Mouse (Mus musculus) limb, embryonic 15.5 days (tissue): ENCODE measurements around the gene Pole3. TPM values are rescaled to one million over a fixed set of nuclear protein-coding genes. Genes with fewer than 3 reads are reported as not detected.

ENCODE experiments used
- ATAC-seq: fragments of 200-750 bp; cut with Nextera tagmentation; 2 replicates; pipeline ENCODE4 v1.8.0; 2017; ENCODE audit warnings: low read depth, moderate TSS enrichment; ENCODE audit not compliant: insufficient number of reproducible peaks, low FRiP score, low TSS enrichment
- H3K27ac ChIP-seq: fragments of 300-500 bp; sonication (generic); 2 replicates; pipeline ENCODE4 v1.5.1; 2015; ENCODE audit warnings: moderate library complexity, mild to moderate bottlenecking, inconsistent platforms
- H3K27me3 ChIP-seq: fragments of 300-500 bp; sonication (generic); 2 replicates; pipeline ENCODE4 v1.6.1; 2015; ENCODE audit warnings: inconsistent platforms
- H3K36me3 ChIP-seq: fragments of 300-500 bp; sonication (generic); 2 replicates; pipeline ENCODE4 v1.6.1; 2015; ENCODE audit warnings: inconsistent platforms
- H3K4me1 ChIP-seq: fragments of 300-500 bp; sonication (generic); 2 replicates; pipeline ENCODE4 v1.6.1; 2015; ENCODE audit warnings: inconsistent platforms
- H3K4me2 ChIP-seq: fragments of 300-500 bp; sonication (generic); 2 replicates; pipeline ENCODE4 v1.6.1; 2015; ENCODE audit warnings: mild to moderate bottlenecking, inconsistent platforms
- H3K4me3 ChIP-seq: fragments of 300-500 bp; sonication (generic); 2 replicates; pipeline ENCODE4 v1.5.1; 2015; ENCODE audit warnings: mild to moderate bottlenecking, inconsistent platforms
- H3K9ac ChIP-seq: fragments of 300-500 bp; sonication (generic); 2 replicates; pipeline ENCODE4 v1.6.1; 2015; ENCODE audit warnings: inconsistent platforms
- H3K9me3 ChIP-seq: fragments of 300-500 bp; sonication (generic); 2 replicates; pipeline ENCODE4 v1.6.1; 2016; ENCODE audit warnings: inconsistent platforms
- WGBS: fragments of 180-500 bp; shearing (Covaris S2); methylation state at CpG from one replicate; pipeline ENCODE4 v1.1.7; 2015; 5-methylcytosine and 5-hydroxymethylcytosine counted together
- polyA plus RNA-seq: library from polyadenylated mRNA; unstranded; fragments of >200 nt; fragmentation: Nextera tagmentation; extraction: Ambion mirVana; gene quantifications from 2 replicates; pipeline ENCODE4 v1.2.1, GENCODE M21; 2015

The Pole3 gene
- polyA plus RNA-seq = 82.1 and 82.9 TPM in 2 replicates

DNA sequence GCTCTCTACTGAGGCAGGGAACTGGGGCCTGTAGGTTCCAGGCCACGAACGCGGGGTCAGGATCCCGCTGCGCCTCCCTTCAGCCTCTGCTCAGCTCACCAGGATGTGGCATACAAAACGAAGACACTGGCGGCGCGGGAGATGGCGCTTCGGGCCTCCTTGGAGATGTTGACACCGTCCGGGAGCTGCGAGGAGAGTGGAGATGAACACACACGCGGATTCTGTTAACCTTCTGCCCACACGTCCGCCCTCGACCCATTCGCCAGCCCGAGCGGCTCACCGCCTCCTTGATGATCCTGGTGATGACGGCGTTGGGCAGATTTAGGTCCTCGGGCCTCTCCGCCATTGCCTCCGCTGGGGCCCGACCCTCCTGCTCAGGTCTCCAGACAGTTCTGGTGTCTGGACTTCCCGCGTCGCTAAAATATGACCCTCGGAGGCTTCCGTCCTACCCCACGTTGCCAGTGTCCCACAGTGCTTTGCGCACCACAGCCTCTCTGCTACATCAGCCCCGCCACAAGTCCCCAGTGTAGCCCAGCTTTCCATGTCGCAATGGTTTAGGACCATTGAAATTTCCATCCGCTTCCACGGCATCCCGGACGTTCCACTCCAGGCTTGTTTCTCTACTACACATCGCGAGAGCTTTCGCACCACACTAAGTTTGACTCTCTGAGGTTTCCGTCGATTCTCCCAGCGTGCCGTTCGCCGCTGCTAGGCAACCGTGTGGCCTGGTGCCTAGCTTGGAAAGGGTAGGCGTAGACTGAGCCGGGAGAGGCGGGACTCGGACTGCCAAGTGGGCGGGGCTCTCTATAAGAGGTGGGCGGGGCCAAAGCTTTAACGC is at the start of gene Pole3, which contains the start of gene 4933430I17Rik:
Gene Pole3 (minus strand): TSS at position 418 of the 838 bp plus-strand sequence.
Gene 4933430I17Rik (plus strand): TSS at position 719 of the 838 bp plus-strand sequence.
- H3K4me2 ChIP-seq = peak within 1 kb of the TSS; percentile 86
- H3K4me3 ChIP-seq = peak within 1 kb of the TSS; percentile 87
- peak within 1 kb of the TSS; percentile 85 for H3K9ac ChIP-seq
- peak; percentile 98 for ATAC-seq
- H3K27me3 ChIP-seq = no peaks in the 10 kb centered on the region
- H3K4me1 ChIP-seq = peaks cover 13% of the 10 kb centered on the region
- H3K9me3 ChIP-seq = no peaks in the 10 kb centered on the region
- peak within 1 kb of the TSS; percentile 98 for H3K27ac ChIP-seq
- WGBS = under 1% methylated on average over 59 of the region's 59 CpGs
- H3K36me3 ChIP-seq = peaks cover 9% of the 10 kb centered on the region

DNA sequence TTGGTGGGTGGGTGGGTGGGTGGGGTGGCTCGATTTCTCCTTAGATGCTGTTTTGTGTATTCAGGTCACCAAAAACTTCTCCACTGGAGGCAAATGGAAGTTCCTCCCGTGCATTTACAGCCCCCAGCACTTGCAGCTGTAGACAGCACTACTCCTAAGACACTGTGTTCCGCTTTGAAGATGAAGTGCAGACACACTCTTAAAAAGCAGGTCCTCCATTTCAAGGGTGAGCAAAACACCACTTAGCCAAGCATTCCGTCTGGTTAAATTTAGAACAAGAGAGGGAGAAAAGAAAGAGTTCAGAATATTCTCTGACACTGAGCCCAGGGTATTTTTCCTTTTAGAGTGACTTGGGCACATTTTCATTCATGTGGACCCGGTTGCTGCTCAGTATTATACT is 45.2 kb upstream of the Pole3 start:
- no peak overlapping the region for H3K9ac ChIP-seq
- H3K27me3 ChIP-seq = no peaks in the 10 kb centered on the region
- no peak overlapping the region for H3K4me3 ChIP-seq
- H3K36me3 ChIP-seq = no peaks in the 10 kb centered on the region
- ATAC-seq = no peak
- H3K4me2 ChIP-seq = no peak overlapping the region
- WGBS = 49% methylated on average over 5 of the region's 5 CpGs
- no peaks in the 10 kb centered on the region for H3K9me3 ChIP-seq
- no peak overlapping the region for H3K27ac ChIP-seq
- 0 out of 2 replicates have a peak, but pooled peaks cover 3% of the 10 kb centered on the region for H3K4me1 ChIP-seq

DNA sequence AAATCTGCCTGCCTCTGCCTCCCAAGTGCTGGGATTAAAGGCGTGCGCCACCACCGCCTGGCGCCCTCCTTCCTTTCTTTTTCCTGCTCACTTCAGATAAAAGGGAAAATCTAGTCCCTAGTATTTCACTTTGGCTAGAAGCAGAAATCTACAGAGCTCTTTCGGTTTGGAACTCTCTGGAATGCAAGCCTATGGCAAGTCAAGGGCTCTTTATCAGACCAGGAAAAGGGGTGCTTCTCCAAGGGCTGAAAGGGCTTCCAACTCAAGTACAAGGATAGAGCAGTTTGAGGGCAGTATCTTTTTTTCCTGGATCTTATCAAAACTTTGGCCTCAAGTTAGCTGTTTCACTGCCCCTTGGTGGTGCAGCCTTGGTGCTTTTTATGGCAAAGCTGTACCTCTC is 44.7 kb upstream of the Pole3 start:
- Histone ChIP-seq H3K4me2 (no peak overlapping the region), H3K9me3 (no peaks in the 10 kb centered on the region), H3K4me1 (0 out of 2 replicates have a peak, but pooled peaks cover 3% of the 10 kb centered on the region), H3K27ac (no peak overlapping the region), H3K36me3 (no peaks in the 10 kb centered on the region), H3K27me3 (no peaks in the 10 kb centered on the region), H3K4me3 (no peak overlapping the region), H3K9ac (no peak overlapping the region)
- 97% methylated on average over 5 of the region's 5 CpGs for WGBS
- no peak for ATAC-seq

DNA sequence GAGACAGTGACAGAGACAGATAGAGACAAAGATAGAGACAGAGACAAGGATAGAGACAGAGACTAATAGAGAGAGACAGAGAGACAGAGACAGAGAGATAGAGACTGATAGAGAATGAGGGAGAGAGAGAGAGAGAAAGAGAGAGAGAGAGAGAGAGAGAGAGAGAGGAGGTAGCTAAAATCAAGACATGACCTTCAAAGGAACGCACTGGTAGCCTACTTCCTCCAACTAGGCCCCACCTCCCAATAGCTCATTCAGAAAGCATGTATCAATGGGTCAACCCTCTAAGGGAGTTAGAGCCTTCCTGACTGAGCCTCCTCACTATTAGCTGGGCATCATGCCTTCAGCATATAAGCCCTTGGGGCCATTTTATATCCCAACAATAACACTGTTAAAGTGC is 43.5 kb upstream of the Pole3 start:
- Histone ChIP-seq H3K27ac (no peak overlapping the region), H3K9ac (no peak overlapping the region), H3K36me3 (no peaks in the 10 kb centered on the region), H3K9me3 (no peaks in the 10 kb centered on the region), H3K4me1 (0 out of 2 replicates have a peak, but pooled peaks cover 3% of the 10 kb centered on the region), H3K27me3 (no peaks in the 10 kb centered on the region), H3K4me3 (no peak overlapping the region), H3K4me2 (no peak overlapping the region)
- ATAC-seq = no peak
- WGBS = 100% methylated on average over 1 of the region's 1 CpGs

DNA sequence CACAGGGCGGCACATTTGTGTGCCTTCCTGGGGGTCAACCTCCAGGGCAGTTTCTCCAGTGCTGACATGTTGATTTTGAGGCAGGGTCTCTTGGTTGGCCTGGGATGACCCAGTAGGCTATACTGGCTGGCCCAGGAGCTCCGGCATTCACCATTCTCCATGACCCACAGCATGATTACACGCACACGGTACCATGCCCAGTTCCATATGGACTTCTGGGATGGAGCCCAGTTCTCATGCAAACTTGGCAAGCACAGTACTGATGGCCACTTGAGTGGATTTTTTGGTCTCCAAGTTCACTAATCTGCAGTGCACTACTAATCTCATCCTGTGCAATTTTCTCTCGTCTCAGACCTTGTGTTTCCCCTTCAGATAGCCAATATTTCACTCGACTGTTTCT is 42.8 kb upstream of the Pole3 start:
- H3K4me3 ChIP-seq = no peak overlapping the region
- H3K4me2 ChIP-seq = no peak overlapping the region
- H3K9me3 ChIP-seq = no peaks in the 10 kb centered on the region
- no peaks in the 10 kb centered on the region for H3K36me3 ChIP-seq
- H3K9ac ChIP-seq = no peak overlapping the region
- 0 out of 2 replicates have a peak, but pooled peaks cover 7% of the 10 kb centered on the region for H3K4me1 ChIP-seq
- H3K27ac ChIP-seq = no peak overlapping the region
- H3K27me3 ChIP-seq = no peaks in the 10 kb centered on the region
- WGBS = 77% methylated on average over 6 of the region's 6 CpGs
- ATAC-seq = no peak

DNA sequence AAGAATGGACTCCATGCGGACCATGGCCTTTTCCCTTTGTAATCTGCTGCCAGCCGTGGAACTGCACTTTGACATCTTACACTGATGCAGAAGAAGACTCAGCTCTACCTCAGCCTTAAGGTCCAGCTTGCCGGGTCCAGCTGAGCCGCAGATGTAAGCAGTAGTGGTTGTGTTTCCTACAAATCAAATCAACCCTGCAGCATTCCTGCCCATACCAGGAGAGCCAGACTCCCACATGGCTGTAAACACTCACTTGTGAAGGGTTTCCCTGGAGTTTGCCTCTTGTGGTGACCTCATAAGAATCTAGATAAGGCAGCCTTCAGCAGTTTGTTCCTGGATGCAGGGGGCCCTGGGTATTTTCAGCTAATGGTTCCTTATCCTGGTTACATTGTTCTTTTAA is 41.7 kb upstream of the Pole3 start:
- no peak overlapping the region for H3K9ac ChIP-seq
- H3K27me3 ChIP-seq = no peaks in the 10 kb centered on the region
- no peak overlapping the region for H3K4me3 ChIP-seq

DNA sequence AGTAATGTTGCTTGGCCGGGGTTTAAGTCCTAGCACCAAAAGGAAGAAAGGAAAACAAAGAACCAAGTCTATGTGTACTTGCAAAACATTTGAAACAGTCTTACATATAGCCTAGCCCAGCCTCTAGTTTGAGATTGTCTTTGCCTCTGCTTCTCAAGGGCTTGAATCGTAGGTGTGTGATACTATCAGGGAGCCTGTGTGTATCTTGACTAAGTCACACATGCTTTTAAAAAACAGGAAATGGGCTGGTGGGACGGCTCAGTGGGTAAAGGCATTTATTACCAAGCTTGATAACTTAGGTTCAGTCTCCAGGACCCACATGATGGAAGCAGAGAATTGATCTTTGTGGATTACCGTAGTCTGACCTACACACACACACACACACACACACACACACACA is 37.1 kb upstream of the Pole3 start:
- H3K9me3 ChIP-seq = no peaks in the 10 kb centered on the region
- H3K27ac ChIP-seq = no peak overlapping the region
- ATAC-seq = no peak
- no peak overlapping the region for H3K4me3 ChIP-seq
- H3K36me3 ChIP-seq = no peaks in the 10 kb centered on the region
- 0 out of 2 replicates have a peak, but pooled peaks cover 15% of the 10 kb centered on the region for H3K4me1 ChIP-seq
- WGBS = 66% methylated on average over 4 of the region's 4 CpGs
- H3K27me3 ChIP-seq = no peaks in the 10 kb centered on the region
- no peak overlapping the region for H3K9ac ChIP-seq
- H3K4me2 ChIP-seq = no peak overlapping the region

More for the DNA sequence above, 41.7 kb upstream of the Pole3 start:
- H3K9me3 ChIP-seq = no peaks in the 10 kb centered on the region
- WGBS = 68% methylated on average over 4 of the region's 4 CpGs
- no peak for ATAC-seq
- no peaks in the 10 kb centered on the region for H3K36me3 ChIP-seq
- 0 out of 2 replicates have a peak, but pooled peaks cover 7% of the 10 kb centered on the region for H3K4me1 ChIP-seq
- H3K27ac ChIP-seq = no peak overlapping the region
- no peak overlapping the region for H3K4me2 ChIP-seq

DNA sequence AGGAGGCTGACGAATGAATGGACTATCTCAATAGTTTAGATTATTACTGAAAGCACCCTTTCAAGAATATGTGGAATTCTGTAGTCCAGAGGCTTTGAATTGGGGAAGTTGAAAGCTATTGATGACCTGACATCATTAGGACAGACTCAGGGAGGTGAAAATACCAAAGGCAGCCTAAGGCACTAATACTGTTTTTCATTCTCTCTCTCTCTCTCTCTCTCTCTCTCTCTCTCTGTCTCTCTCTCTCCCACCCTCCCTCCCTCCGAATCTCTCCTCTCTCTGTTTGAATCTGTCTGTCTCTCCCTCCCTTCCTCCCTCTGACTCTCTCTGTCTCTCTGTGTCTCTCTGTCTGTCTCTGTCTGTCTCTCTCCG is 36.7 kb upstream of the Pole3 start:
- Histone ChIP-seq H3K4me2 (no peak overlapping the region), H3K27ac (no peak overlapping the region), H3K27me3 (no peaks in the 10 kb centered on the region), H3K9ac (no peak overlapping the region), H3K9me3 (no peaks in the 10 kb centered on the region), H3K4me1 (0 out of 2 replicates have a peak, but pooled peaks cover 15% of the 10 kb centered on the region), H3K4me3 (no peak overlapping the region), H3K36me3 (no peaks in the 10 kb centered on the region)
- WGBS = 67% methylated on average over 3 of the region's 3 CpGs
- ATAC-seq = no peak

DNA sequence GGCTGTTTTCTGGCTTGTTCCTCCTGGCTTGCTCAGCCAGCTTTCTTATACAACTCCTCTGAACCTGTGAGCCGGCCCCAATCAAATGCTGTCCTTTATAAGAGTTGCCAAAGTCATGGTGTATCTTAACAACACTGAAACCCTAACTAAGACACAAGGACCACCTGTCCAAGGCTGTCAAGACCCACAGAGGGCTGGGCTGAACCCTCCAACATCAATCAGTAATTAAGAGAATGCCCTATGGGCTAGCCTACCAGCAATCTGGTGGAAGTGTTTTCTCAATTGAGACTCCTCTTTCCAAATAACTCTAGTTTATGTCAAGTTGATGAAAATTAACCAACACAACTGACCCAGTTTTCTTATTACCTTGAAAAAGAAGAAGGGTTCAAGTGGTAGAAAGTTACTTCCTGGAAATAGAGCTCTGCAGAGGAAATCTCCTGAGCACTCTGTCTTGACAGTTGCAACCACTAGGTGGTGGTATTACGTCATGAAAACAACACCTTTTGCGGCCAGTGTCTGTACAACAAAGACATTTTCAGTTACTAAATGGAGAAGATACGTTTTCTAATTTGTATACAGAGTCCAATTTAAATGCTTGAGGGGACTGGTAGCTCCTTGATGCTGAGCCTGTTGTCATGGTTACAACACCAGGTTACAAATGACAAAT is 36.2 kb upstream of the Pole3 start:
- H3K9me3 ChIP-seq = no peaks in the 10 kb centered on the region
- 23% methylated on average over 4 of the region's 4 CpGs for WGBS
- no peak overlapping the region for H3K4me2 ChIP-seq
- H3K4me3 ChIP-seq = no peak overlapping the region
- no peak for ATAC-seq
- no peaks in the 10 kb centered on the region for H3K36me3 ChIP-seq
- no peak overlapping the region for H3K27ac ChIP-seq
- H3K27me3 ChIP-seq = no peaks in the 10 kb centered on the region
- 0 out of 2 replicates have a peak, but pooled peaks cover 12% of the 10 kb centered on the region for H3K4me1 ChIP-seq
- H3K9ac ChIP-seq = no peak overlapping the region

DNA sequence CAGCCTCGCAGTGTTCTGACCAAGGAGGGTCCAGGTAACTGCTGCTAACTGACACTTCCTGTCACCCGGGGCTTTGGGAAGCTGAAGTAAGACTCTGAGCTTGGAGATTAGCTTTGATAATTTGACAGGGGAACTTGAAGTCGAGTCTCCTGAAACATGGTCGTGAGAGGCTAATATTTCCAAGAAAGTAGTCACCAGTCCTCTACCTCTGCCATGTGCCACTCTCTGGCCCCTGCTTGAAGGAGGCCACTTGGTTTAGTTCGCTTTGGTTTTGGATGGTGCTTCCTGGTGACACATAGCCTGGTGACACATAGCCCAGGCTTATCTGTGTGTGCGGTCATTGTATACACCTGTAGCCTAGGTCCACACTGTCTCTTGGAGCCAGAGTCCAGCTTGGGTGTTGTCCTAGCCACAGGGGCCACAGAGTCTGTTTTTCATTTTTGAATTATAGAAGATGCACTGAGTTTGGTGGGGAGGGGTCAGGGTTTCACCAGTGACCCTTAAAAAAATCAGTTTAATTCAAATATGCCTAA is 35.0 kb upstream of the Pole3 start, which contains the start of gene Rgs3:
Gene Rgs3 (plus strand): TSS at position 51 of the 533 bp plus-strand sequence.
- no peak within 1 kb of the TSS for H3K27ac ChIP-seq
- 53% methylated on average over 6 of the region's 6 CpGs for WGBS
- no peaks in the 10 kb centered on the region for H3K9me3 ChIP-seq
- H3K27me3 ChIP-seq = no peaks in the 10 kb centered on the region
- H3K4me3 ChIP-seq = no peak within 1 kb of the TSS
- H3K36me3 ChIP-seq = no peaks in the 10 kb centered on the region
- H3K4me2 ChIP-seq = no peak within 1 kb of the TSS
- H3K4me1 ChIP-seq = 0 out of 2 replicates have a peak, but pooled peaks cover 11% of the 10 kb centered on the region
- ATAC-seq = no peak
- H3K9ac ChIP-seq = no peak within 1 kb of the TSS

DNA sequence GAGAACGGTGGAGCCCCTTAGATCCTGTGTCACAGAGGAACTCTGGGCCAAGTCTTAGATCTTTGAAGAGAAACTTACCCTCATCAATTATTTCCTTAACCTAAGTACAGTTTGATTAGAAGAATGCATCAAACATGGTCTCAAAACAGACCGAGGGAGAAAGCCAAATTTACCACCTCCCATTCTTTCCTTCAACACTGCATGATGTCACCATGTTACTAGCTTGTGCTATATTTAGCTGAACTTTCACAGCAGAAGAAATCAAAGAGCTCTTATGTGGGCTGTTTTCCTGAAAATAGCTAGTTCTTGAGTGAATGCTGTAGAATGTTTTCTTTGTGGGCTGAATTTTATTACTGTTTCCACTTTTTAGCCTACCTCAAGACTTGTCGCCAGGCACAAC is 32.6 kb upstream of the Pole3 start:
- Histone ChIP-seq H3K27ac (no peak overlapping the region), H3K9ac (no peak overlapping the region), H3K4me2 (no peak overlapping the region), H3K4me1 (0 out of 2 replicates have a peak, but pooled peaks cover 8% of the 10 kb centered on the region), H3K27me3 (no peaks in the 10 kb centered on the region), H3K9me3 (no peaks in the 10 kb centered on the region), H3K4me3 (no peak overlapping the region), H3K36me3 (no peaks in the 10 kb centered on the region)
- WGBS = 45% methylated on average over 3 of the region's 3 CpGs
- no peak for ATAC-seq

DNA sequence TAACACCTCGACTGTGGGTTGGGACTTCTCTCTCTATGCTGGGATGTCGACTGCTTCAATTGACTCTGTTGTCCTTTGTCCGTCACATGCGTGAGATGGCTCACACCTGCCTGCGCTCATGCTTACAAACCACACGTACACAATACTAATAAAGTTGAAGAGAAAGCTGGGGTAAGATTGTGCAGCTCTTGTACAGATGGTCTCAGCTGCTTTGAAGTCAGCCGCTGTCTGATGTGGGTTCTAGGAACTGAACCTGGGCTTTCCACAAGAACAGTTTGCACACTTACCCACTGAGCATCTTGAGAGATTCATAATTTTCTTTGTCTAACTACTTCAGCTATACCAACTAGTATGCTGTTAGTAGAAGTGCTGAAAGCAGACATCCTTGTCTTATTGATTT is 27.1 kb upstream of the Pole3 start:
- Histone ChIP-seq H3K9ac (no peak overlapping the region), H3K4me2 (no peak overlapping the region), H3K27me3 (no peaks in the 10 kb centered on the region), H3K36me3 (no peaks in the 10 kb centered on the region), H3K27ac (no peak overlapping the region), H3K4me3 (no peak overlapping the region), H3K4me1 (no peaks in the 10 kb centered on the region), H3K9me3 (no peaks in the 10 kb centered on the region)
- 79% methylated on average over 7 of the region's 7 CpGs for WGBS
- ATAC-seq = no peak
